Mouse (Mus musculus): Measurements from ENCODE around the gene Slc35g1.
"Not testable (repeated sequence)": the region's sequence is repeated elsewhere in the genome, so short reads cannot be mapped to it uniquely, and the experiment has no call there.

Slc35g1 gene

DNA sequence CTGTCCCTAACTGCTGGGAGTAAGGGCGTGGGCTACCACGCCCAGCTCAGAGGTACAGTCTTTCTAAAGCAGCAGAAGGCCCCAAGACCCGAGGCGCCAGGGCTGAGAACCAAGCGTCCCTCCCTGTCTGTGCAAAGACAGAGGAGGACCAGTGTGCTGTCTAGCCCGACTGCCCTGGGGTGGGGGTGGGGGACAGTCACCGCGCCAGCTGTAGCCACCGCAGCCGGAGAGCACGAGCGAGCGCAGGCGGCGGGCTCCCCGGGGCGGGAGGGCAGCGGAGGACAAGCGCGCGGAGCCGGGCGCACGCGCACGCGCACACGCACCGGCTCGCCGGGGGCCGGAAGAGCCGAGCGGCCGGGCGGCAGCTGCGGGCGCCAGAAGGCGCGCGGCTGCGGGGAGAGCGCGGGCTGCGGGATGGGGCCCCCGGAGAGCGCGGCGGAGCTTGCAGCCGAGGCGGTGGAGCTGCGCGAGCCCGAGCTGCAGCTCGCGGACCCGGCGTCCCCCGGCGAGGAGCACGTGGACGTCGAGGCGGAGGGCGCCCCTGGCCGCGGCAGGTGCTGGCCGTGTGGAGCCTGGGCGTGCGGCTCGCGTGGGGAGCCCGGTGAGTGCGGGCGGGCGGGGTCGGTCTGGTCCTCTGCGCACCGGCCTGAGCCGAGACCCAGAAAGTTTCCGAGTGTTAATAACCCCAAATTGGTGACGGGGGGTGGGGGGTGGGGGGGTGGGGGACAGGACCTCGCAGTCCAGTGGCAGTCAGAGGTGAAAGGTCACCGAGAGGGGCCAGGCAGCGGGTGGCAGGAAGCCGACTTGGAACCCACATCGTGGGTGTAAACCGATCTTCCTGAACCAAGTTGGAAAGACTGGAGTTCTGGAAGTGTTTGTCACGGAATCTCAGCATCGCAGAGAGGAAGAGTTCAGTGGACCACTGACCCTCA lies at the start of gene Slc35g1:
Gene Slc35g1 (plus strand): TSS at position 280 of the 932 bp plus-strand sequence.
- peak; percentile 80 for DNase-seq (ENCODE audit: low spot score)

GRCm38 (mm10) chr19:38348271-38349012 lies 47.3 kb upstream of the Slc35g1 start:
- no peak for DNase-seq (ENCODE audit: low spot score)

GRCm38 (mm10) chr19:38349013-38349341 lies 46.8 kb upstream of the Slc35g1 start:
- DNase-seq (ENCODE audit: low spot score), result no peak

DNA sequence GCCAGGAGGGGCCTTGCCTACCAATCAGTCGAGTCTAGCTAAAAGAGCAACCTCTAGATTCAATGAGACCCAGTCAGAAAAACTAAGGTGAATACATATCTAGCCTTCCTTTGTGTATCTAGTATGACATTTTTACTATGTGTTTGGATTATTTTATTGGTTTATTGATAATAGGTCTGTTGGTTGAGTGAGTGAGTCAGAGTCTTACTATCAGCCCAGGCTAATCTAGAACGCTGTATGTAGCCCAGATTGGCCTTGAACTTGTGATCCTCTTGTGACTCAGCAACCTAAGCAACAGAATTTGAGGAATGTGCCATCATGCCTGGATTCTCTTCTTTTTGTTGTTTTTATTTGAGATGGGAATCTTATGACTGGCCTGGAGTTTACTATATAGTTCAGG lies 44.6 kb upstream of the Slc35g1 start:
- DNase-seq (ENCODE audit: low spot score), result no peak

- DNase-seq (ENCODE audit: low spot score), result no peak
Observed at GRCm38 (mm10) chr19:38351728-38352127, 44.1 kb upstream of the Slc35g1 start.

GRCm38 (mm10) chr19:38352495-38353130 lies 43.2 kb upstream of the Slc35g1 start:
- peak; percentile 84 for DNase-seq (ENCODE audit: low spot score)

DNA sequence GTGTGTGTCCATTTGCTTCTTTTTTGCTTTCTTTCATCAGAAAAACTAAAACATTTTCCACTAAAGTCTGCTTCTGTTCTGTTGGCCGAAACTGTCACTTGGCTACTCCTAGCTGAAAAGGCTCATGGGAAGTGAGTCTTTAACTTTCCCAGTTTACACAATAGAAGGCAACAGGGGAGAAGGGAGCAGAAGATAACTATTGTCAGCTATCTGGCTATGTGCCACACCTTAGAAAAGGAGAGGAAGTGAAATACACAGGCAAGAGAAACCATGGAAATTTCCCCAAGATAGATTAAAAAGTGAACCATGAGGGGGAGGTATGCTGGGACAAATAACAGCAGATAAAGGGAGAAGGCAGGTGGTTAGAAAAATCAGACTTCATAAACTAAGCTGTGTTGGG lies 41.5 kb upstream of the Slc35g1 start:
- DNase-seq (ENCODE audit: low spot score), result no peak

GRCm38 (mm10) chr19:38354819-38355360 lies 40.9 kb upstream of the Slc35g1 start:
- no peak for DNase-seq (ENCODE audit: low spot score)

DNA sequence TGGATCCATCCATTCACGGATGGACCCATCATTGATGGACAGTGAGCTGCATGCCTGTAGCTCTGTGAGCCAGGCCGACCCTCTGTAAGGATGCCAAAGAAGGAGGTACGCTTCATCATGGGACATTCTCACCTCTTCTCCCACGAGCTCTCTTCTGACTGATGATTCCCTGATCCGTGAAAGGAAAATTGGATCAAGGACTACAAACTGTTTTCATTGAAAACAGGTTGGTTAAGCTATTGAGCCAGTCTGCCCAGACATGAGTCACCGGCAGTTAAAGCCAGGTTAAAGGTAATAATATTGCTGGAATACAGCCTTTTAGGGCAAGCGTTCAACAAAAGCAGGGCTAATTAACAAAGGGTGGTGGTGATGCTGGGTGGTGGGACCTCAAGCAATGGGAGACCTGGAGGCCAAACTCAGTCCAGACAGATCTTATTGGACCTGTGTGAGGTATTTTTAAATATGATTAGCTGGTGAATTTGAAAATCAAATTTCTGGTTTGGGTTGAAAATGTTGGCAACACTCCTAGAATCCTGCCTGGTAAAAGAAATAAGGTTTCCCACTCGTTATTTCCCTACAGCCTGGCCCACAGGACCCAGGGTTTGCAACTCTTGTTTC lies 39.5 kb upstream of the Slc35g1 start:
- DNase-seq (ENCODE audit: low spot score), result no peak

GRCm38 (mm10) chr19:38357956-38358623 lies 37.7 kb upstream of the Slc35g1 start:
- DNase-seq (ENCODE audit: low spot score), result no peak

DNA sequence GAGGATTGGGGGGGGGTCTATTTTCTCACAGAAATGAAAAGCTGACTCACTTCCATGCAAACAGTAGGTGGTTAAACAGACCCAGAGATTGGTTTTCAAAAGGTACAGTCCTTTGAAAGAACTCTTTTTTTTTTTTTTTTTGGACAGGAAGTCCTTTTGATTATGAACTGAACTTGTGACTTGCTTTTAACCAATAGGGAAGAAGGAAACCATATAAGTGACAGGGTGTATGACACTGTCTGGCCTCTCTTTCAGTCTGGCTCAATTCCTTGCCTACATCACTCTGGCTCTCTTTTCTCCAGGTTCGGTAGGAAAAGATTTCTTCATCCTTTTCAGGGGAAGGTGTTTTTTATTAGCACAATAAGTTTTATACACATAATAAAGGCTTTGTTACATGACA lies 36.5 kb upstream of the Slc35g1 start:
- no peak for DNase-seq (ENCODE audit: low spot score)

- no peak for DNase-seq (ENCODE audit: low spot score)
Observed at GRCm38 (mm10) chr19:38361850-38362249, 33.9 kb upstream of the Slc35g1 start.

- DNase-seq (ENCODE audit: low spot score), result no peak
Observed at GRCm38 (mm10) chr19:38363358-38363757, 32.4 kb upstream of the Slc35g1 start.

DNA sequence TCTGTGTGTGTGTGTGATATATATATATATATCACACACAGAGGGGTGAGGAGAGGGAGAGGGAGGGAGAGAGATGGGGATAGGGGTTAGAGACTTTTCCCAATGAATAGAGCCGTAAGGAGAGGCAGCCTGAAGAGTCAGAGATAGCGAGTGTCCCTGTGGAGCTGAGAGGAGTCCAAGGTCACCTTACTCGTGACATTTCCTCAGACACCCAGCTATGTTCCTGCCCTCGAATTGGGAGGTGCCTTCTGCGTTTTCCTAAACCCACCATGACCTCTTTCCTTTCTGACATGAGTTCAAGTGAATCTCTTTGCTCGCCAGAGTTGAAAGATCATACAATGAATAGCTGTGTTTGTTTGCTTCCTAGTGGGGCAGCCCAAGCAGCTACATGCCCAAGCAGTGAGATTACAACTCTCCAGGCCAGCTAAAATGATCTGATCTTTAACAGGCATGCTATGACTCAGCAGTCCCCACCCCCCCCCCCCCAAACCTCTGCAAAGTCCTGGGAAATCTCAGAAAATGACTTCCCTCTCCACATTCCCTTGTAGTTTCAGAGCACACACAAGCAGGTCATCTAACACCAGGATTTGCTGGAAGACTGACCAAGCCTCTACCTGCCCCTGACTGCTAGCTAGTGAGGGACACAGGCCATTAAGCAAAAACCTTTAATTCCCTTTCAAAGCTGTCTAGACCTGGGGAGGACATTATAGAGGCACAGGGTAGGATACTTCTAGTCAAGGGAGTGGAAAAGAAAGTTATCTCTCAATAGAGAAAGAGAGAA lies 31.7 kb upstream of the Slc35g1 start:
- DNase-seq (ENCODE audit: low spot score), result no peak

- DNase-seq (ENCODE audit: low spot score), result no peak
Observed at GRCm38 (mm10) chr19:38364939-38365614, 30.7 kb upstream of the Slc35g1 start.

DNA sequence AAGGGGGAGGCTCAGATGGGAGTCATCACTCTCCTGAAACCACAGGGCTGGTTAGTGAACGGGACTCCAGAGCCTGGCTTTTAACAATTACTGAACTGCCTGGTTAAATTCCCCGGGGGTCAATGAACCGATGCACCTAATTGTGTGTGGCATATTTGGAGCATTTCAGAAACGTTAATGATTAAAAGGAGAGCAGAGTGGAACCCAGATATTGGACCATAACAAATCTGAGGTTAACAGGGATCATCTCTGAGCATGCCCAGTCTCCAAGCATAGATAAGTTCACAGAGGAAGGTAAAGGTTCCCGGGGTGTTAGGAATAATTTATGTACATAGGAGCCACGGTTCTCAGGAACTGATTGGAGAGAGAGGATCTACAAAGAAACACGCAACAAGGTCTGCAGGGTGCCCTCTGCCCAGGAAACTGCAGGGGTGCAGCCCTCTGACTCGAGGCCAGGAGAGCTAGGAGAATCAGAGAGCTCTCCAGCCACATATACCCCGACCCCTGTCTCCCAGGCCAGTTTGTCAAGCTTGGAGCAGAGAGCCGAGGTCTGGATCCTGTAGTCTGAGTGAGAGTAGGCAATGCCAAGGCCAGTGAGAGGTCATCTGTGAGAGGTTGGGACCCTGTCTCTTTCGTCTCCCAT lies 23.2 kb upstream of the Slc35g1 start:
- DNase-seq (ENCODE audit: low spot score), result no peak

- no peak for DNase-seq (ENCODE audit: low spot score)
Observed at GRCm38 (mm10) chr19:38373371-38373770, 22.4 kb upstream of the Slc35g1 start.

- DNase-seq (ENCODE audit: low spot score), result no peak
Observed at GRCm38 (mm10) chr19:38383769-38384168, 12.0 kb upstream of the Slc35g1 start.

GRCm38 (mm10) chr19:38387021-38387420 lies 8.8 kb upstream of the Slc35g1 start:
- DNase-seq (ENCODE audit: low spot score), result not testable (repeated sequence)

- no peak for DNase-seq (ENCODE audit: low spot score)
Observed at GRCm38 (mm10) chr19:38387835-38388234, 7.9 kb upstream of the Slc35g1 start.

All from embryo, embryonic 10.5 days (tissue).